Mouse (Mus musculus) frontal cortex, adult 2 months (tissue): ENCODE data around the gene Alx3. TPM values are rescaled to one million over a fixed set of nuclear protein-coding genes. Genes with fewer than 3 reads are reported as not detected.
"Not testable (repeated sequence)": the region's sequence is repeated elsewhere in the genome, so short reads cannot be mapped to it uniquely, and the experiment has no call there.

Experiments
- DNase-seq, 2 experiments: peaks; one replicate each; pipeline ENCODE4 v3.0.0; 2022; ENCODE audit warnings: low spot score in 1 of 2; ENCODE audit errors: extremely low spot score in 1 of 2
- polyA plus RNA-seq: library from polyadenylated mRNA; depleted of rRNA; stranded (reverse); fragments of >200 nt; gene quantifications from 2 replicates; pipeline ENCODE4 v1.2.3, GENCODE M21; 2012

The Alx3 gene
- polyA plus RNA-seq, 1 experiment = 8.1 TPM

DNA sequence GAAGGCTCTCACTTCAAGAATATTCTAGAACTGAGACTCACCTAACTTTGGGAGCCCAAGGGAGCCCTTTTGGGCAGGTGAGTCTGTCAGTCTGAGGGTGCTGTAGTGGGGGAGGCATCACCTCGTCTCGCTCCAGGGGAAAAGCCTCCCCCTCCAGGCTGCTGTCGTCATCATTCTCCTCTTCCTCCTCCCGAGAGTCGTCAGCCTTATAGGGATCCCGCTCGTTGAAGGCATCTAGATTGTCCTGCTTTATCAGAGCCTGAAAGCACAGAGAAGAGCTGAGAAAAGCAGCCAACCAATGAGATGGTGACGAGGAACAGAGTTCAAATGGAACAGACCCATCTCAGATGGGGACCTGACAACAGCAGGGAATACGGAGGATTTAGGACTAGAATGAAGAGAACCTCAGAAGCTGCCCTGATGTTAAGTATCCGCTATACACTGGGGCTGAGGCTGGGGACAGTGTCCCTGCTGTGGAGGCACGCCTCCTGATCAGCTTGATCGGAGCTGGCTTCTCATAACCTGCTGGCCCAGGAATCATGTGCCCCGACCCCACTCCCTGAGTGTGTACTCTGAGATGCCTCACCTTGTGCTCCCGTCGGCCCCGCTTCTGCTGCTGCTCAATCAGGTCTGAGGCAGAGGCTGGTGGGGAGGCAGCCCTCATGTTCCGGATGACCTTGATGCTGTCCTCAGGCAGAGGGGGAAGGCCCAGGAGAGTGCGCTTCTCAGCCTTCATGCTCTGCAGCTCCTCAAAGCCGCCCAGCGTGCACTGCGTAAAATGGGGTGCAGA is 26.6 kb downstream of the Alx3 start:
- DNase-seq = no peak

DNA sequence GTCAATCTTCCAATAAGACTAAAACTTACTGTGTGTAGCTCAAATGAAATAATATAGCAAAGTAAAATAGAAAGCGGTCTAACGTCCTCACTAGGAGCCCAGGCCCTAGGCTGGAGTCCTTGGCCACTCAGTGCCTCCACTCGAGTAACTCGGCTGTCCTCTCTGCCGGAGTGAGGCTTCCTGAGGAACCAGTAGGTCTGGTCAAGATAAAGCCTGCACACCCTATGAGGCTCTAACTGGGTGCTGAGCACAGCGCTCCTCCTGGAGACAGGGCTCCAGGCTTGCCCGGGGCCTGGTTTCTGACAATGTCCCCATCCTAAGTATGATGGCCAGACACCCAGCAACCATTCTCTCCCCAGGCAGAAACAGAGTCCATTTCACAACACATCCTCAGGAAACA is 27.7 kb downstream of the Alx3 start:
- DNase-seq = no peak

DNA sequence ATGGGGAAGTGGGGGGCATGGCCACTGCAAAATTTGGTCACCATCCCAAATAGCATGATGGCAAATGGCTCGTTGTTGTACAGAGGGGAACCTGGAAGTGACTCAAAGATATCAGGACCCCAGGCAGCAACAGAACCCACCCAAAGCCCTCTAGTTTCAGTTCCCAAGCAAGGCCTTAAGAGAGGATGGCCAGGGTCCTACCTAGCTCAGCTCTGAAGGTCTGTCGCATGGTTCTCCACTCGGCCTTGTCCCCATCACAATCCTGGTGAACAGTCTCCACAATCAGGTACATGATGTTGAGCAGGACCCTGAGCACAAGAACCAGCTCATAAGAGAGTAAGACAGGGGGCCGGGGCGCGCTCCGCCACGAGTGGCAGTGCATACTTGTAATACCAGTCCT is 29.6 kb downstream of the Alx3 start:
- DNase-seq = no peak

DNA sequence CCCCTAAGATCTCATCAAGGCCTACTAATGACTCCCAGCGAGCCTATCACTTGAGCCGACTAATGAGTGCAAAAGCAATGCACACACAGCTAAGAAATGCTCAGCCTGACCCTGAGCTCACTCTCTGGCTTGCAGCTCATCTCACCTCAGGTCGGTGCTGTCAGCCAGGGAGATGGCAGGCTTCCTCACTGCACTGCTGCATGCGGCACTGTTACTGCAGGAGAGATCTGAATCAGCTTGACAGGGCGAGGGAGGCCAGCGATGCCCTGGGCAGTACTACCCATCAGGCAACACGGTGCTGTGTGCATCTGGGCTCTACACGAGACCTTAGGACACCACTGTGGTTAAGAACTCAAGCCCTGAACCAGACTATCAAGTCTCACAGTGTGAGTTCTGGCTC is 30.7 kb downstream of the Alx3 start:
- DNase-seq = no peak

DNA sequence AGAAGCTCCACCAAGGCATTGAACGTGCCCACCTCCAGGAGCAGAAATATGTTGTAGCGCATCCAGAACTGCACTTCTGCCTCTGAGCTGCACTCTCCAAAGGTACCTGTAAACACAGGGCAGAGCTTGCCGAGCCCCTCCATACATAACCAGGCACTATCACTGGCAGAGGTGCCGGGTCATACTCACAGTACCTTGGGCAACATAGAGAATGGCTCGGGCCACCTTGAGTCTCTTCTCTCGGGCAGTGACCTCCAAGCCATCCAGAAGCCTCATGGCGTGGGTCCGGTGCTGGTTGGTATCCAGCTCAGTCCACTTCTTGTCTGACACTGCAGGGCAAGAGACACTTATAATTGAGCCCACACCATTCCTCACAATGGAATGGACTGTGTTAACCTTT is 31.9 kb downstream of the Alx3 start:
- no peak for DNase-seq

DNA sequence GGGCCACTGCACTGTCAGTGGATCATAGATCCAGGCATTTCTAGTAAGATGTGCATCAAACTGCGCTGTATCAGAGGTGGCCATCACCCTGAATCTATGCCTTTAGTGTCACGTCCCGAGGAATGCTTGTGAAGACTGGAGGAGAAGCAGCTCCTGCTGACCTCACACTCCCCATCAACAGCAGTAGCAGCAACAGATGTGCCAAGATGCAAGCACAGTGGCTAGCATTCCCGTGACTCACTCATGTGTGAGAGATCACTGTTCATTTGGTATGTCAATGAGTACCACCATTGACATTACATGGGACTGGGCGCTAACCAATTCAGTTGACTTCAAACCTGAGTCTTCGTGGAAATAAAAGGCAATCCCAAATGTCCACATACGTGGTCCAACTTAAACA is 32.8 kb downstream of the Alx3 start:
- no peak for DNase-seq

DNA sequence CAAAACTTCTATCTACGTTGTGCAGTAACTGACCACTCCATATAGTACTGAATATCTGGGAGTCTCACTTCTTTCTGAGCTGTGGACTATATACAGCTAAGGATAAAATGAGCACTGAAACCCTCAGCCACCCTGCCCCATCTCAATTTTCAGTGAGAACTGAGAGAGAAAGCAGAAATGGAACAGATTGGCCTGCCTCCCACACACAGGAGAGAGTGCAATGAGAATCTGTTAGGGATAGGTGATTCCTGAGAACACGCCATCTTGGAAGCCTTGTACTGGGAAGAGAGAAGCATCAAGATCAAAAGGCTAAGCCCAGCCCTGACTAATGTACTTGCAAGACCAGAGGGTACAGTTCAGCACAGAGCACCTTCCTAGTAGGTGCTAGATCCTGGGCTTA is 33.7 kb downstream of the Alx3 start:
- peak in 1 of 2 experiments; percentile 56 for DNase-seq

DNA sequence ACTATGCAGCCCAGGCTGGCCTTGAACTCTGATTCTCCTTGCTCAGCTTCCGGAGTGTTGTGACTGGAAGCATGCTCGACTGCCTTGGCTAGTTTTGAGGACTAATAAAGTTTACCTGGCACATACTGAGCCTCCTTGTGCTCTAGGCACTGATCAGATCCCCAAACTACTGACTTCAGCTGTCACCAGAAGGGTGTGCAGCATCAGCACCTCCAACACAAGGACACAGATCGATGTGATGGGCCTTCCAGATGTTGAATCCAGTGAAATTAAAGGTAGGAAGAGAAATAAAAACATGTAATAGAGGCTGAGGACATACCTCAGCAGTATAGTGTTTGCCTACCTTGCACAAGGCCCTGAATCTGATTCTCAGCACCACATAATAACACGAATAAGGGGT is 34.6 kb downstream of the Alx3 start:
- no peak for DNase-seq

DNA sequence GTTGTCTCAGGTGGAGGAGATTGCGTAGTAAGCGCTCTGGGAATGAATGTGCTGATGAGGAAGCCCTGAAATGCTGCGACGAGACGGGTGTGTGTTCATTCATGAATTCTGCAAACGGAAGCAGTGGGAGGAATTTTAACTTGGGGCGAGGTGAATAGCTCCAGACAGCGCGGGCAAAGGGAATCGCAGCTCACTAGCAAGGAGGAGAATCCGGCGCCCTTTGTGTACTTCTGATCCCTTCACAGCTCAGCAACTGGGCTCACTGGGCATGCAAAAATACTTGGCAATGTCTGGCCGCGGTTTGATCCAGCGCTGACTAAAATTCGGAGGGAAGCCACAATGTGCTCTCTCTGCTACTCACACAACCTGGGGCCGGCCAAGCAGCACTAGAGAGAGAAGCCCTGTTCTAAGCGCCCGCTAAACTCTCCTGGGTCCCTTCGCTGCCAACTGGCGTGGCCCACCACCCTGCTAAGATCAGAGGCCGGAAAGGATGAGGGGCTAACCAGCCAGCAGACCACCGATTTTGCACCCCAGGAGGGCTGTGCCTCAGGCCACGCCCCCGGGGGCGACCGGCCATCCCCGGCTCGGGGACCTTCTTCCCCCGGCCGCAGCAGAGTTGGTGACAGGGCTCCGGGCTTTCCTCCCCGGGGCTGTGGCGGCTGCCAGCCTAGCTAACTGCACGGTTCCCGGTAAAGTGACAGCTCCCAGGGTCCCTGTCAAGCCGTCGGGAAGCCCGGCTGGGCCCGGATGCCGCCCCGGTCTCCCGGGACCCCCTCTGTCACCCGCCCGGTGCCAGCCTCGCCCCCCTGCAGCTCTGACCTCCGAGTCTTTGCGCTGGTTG is 36.1 kb downstream of the Alx3 start, which contains the start of gene Gm10961:
Gene Gm10961 (plus strand): TSS at position 641 of the 841 bp plus-strand sequence.
- peak in 1 of 2 experiments; percentile 78 for DNase-seq

DNA sequence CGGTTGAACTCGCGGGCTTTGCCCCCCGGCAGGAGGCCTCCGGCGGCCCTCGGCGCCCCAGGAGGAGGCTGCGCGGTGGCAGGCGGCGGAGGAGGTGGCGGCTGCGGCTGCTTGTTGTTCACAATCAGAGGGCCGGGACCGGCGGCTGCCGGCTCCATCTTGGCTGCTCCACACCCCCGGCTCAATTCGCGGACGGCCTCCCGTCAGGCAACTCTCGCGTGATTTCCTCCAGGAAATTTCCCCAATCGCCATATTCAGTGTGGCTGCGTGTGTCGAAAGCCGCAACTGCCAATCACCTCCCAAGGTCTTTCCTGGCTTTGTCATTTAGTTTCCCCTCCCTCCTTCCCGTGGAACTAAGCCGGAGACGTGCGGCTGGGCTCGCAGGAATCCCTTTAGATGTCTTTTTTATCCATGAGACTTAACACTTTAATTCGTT is 36.7 kb downstream of the Alx3 start, which contains the start of gene Strip1:
Gene Strip1 (minus strand): TSS at position 172 of the 436 bp plus-strand sequence.
- DNase-seq = peak; percentile 93 to 96

DNA sequence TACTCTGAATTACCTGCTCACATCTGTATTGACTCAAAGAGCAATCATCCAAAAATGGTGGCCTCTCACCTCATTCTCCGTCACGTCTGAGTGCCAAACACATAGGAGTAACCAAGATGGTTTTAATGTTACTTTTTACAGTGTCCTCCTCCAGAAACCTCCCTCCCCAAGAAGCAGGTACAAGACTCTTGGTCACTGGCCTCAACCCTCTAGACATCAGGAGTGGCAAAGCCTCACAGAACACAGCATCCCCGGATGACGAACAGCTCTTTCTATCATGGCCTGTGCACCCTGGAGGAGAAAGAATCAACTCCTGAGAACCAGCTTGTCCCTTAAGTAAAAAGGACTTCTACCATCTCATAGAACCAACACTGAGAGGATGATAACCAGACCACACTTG is 38.0 kb downstream of the Alx3 start:
- no peak for DNase-seq

DNA sequence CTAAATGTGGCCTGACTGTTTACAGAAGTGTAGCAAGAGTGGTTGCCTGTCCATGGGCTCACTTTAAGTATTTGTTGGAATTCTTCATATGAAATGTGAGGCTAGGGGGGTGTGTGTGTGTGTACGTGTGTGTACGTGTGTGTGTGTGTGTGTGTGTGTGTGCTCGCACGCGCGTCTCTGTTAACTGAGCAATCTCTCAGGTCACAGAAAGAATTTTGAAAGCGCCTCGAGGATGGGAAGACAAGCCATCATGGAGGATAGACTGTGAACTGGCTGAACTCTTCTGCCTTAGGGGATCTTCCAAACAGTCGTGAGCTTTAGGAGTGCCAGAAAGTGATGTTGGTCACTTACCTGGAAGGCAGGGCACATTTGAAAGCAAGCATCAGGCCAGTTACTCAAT is 39.1 kb downstream of the Alx3 start:
- no peak for DNase-seq

DNA sequence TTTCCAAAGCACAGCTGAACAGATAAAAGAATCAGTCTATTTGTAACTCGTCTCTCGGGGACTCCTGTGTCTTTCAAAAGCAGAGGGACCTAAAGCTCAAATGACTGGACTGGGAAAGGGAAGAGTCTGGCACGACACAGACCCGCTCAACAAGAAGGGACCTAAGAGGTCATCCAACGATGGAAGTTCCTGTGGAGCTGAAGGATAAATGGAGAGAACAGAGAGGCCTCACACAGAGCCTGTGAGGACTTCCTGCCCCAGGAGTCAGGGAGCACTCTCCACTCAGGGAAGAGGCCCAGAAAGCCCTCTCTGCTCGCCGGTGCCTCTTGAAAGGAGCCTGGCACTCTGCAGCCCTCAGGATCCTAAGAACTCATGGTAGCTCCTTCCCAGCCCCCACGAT is 41.0 kb downstream of the Alx3 start:
- DNase-seq = no peak

DNA sequence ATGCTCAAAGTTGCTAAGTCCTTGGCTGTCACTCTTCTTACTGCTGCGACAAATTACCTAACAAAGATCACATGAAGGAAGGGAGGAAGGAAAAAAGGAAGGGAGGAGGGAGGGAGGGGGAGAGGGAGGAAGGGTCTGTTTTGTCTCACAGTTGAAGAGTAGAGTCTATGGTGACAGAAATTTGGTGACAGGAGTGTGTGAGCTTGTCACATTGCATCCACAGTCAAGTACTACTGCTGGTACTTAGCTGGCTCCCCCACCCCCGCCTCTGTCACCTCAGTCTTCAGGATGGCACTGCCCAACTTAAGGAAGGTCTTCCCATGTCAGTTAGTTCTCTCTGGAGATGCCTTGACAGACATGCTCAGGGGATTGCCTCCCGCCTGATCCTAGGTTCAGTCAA is 41.4 kb downstream of the Alx3 start:
- DNase-seq = no peak

DNA sequence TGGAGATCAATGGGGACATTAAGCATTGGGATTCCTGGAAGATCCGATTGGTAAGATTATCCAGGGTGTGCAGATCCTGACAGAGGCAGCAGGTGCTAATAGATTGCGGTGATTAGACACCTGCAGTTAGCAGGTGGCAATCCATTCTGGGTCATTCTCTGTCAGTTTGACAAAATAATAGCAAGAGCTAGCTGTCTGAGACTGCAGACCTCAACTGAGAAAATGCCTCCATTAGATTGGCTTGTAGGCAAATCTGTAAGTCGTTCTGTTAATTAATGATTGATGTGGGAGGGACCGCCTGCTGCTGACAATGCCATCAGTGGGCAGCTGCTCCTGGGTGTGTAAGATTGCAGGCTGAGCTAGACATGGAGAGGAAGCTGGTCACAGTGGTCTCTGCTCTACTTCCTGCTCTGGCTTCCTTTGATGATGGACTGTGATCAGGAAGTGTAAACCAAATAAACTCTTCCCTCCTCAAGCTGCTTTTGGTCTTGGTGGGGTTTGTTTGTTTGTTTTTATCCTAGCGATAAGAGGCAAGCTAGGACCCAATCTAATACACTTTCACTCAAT is 42.9 kb downstream of the Alx3 start:
- no peak for DNase-seq

DNA sequence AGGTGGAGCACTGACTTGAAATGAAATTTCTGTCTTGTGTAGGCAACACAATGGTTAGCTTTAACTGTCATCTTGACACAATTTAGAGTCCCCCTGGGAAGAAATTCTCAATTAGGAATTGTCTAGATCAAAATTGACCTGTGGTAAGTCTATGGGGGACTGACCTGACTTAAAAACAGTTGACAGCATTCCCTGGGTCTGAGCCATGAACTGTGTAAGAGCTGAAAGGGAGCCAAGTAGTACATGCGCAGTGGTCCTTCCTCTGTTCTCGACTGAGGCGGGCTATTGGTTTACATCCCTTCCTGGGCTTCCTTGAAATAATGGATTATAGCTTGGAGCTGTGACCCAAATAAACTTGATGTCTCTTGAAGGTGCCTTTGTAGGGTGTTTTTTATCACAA is 52.1 kb downstream of the Alx3 start:
- DNase-seq = no peak

DNA sequence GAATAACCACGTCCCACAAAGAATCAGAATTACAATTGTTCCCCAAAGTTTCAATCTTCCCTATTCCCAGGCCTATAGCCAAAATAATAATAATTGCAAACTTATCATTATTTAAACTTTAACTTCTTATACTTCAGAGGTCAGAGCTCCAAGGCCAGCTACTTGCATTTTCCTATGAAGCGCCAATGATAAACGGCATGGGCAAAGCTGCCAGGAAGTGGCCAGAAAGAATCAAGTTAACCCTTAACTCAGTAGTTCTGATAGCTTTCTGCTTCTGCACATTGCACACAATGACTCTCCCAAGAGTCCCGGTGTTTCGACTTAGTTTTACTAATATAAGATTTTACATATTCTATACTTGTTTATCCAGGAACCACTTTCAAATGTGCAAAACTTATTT is 55.4 kb downstream of the Alx3 start:
- DNase-seq = not testable (repeated sequence)

DNA sequence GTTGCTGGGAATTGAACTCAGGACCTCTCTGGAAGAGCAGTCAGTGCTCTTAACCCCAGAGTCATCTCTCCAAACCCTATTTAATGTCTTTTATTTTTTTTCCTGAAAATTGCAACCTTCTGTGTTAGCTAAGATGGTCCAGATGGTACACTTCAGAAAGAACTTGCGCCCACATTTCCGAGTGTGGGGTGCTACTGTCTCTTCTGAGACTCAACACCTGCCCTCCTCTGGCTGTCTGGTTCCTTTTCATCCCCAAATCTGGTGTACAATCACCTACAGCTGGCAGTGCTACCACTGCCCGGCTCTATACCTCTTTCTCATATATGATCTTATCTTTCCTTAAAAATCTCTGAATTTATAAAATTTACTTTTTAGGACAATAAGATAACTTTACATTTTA is 58.1 kb downstream of the Alx3 start:
- no peak for DNase-seq

DNA sequence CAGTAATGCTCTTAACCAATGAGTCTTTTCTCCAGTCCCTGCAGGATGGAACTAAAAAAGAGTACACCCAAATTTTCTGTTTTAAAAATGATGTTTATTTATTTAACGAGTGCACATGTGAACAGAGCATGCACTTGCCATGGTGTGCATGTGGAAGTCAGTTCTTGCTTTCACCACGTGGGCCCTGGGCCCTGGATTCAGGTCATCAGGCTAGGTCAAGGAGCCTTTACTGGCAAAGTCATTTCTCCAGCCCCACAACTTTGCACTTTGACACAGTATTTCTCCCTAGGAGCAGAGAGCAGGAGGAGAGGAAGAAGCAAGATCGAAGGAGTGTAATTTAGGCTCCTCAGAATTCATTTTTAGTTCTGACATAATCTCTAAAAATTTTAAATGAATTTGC is 60.0 kb downstream of the Alx3 start:
- DNase-seq = no peak
